Mouse (Mus musculus): Measurements from ENCODE around the gene Nr2c2ap.
A peak's percentile ranks its signal among the peaks of the same experiment; 100 is the strongest.

Gene Nr2c2ap

GRCm38 (mm10) chr8:70118726-70119700, 12.1 kb upstream of the Nr2c2ap start:
- peak in 1 of 2 experiments; percentile 34 for DNase-seq (ENCODE audit: low spot score in 2 of 2)

GRCm38 (mm10) chr8:70120667-70121066, 10.5 kb upstream of the Nr2c2ap start, which contains the start of gene Ncan:
TSS of gene Ncan (minus strand) at chr8:70120873.
- DNase-seq (ENCODE audit: low spot score in 2 of 2), result peak; percentile 83 to 89

- no peak for DNase-seq (ENCODE audit: low spot score in 2 of 2)
Observed at GRCm38 (mm10) chr8:70122863-70123262, 8.3 kb upstream of the Nr2c2ap start.

GRCm38 (mm10) chr8:70124992-70125391, 6.1 kb upstream of the Nr2c2ap start:
- DNase-seq (ENCODE audit: low spot score in 2 of 2), result no peak

GRCm38 (mm10) chr8:70128435-70128834, 2.7 kb upstream of the Nr2c2ap start:
- peak in 1 of 2 experiments; percentile 59 for DNase-seq (ENCODE audit: low spot score in 2 of 2)

- peak; percentile 47 to 49 for DNase-seq (ENCODE audit: low spot score in 2 of 2)
Observed at GRCm38 (mm10) chr8:70129309-70129952, 1.7 kb upstream of the Nr2c2ap start.

- DNase-seq (ENCODE audit: low spot score in 2 of 2), result no peak
Observed at GRCm38 (mm10) chr8:70130066-70130465, 1.1 kb upstream of the Nr2c2ap start.

- no peak for DNase-seq (ENCODE audit: low spot score in 2 of 2)
Observed at GRCm38 (mm10) chr8:70134086-70134485, 3.0 kb downstream of the Nr2c2ap start.

- no peak for DNase-seq (ENCODE audit: low spot score in 2 of 2)
Observed at GRCm38 (mm10) chr8:70134931-70135330, 3.8 kb downstream of the Nr2c2ap start.

- no peak for DNase-seq (ENCODE audit: low spot score in 2 of 2)
Observed at GRCm38 (mm10) chr8:70136591-70136990, 5.5 kb downstream of the Nr2c2ap start.

GRCm38 (mm10) chr8:70137890-70138289, 6.8 kb downstream of the Nr2c2ap start:
- no peak for DNase-seq (ENCODE audit: low spot score in 2 of 2)

- peak; percentile 91 to 98 for DNase-seq (ENCODE audit: low spot score in 2 of 2)
Observed at GRCm38 (mm10) chr8:70139026-70139857, 8.1 kb downstream of the Nr2c2ap start, which contains the start of the genes Rfxank, Borcs8 and Mef2b. TSS of gene Rfxank (minus strand) at chr8:70139154. TSS of gene Borcs8 (plus strand) at chr8:70139499. TSS of gene Mef2b (plus strand) at chr8:70139711.

- no peak for DNase-seq (ENCODE audit: low spot score in 2 of 2)
Observed at GRCm38 (mm10) chr8:70139981-70140380, 8.8 kb downstream of the Nr2c2ap start.

GRCm38 (mm10) chr8:70147678-70148607, 16.8 kb downstream of the Nr2c2ap start:
- no peak for DNase-seq (ENCODE audit: low spot score in 2 of 2)

- no peak for DNase-seq (ENCODE audit: low spot score in 2 of 2)
Observed at GRCm38 (mm10) chr8:70150158-70150557, 19.0 kb downstream of the Nr2c2ap start.

- peak in 1 of 2 experiments; percentile 63 for DNase-seq (ENCODE audit: low spot score in 2 of 2)
Observed at GRCm38 (mm10) chr8:70152537-70153257, 21.6 kb downstream of the Nr2c2ap start.

GRCm38 (mm10) chr8:70157240-70157800, 26.2 kb downstream of the Nr2c2ap start:
- DNase-seq (ENCODE audit: low spot score in 2 of 2), result no peak

- peak; percentile 44 to 72 for DNase-seq (ENCODE audit: low spot score in 2 of 2)
Observed at GRCm38 (mm10) chr8:70158069-70158853, 27.1 kb downstream of the Nr2c2ap start.

GRCm38 (mm10) chr8:70159211-70159610, 28.1 kb downstream of the Nr2c2ap start:
- no peak for DNase-seq (ENCODE audit: low spot score in 2 of 2)

Data from cerebellum, postnatal 4 days (tissue).